Mouse (Mus musculus) limb, embryonic 11.5 days (tissue): Measurements from ENCODE around the gene Mrpl50. TPM values are rescaled to one million over a fixed set of nuclear protein-coding genes. Genes with fewer than 3 reads are reported as not detected.

Experiments
- ATAC-seq: fragments of 200-750 bp; cut with Nextera tagmentation; 2 replicates; pipeline ENCODE4 v1.8.0; 2017; ENCODE audit warnings: low read depth; ENCODE audit not compliant: insufficient number of reproducible peaks, low FRiP score, low TSS enrichment
- DNase-seq: peaks from one replicate; pipeline ENCODE4 v3.0.0-alpha.2; 2015; ENCODE audit warnings: low spot score
- H3K27ac ChIP-seq: fragments of 300-500 bp; sonication (generic); replicated peaks from 2 replicates; pipeline ENCODE4 v1.5.1; 2014; ENCODE audit warnings: low read depth, mild to moderate bottlenecking, low read length
- H3K27me3 ChIP-seq: fragments of 300-500 bp; sonication (generic); 2 replicates; pipeline ENCODE4 v1.6.1; 2014; ENCODE audit warnings: mild to moderate bottlenecking, low read length, mixed read lengths; ENCODE audit not compliant: control insufficient read depth, insufficient read depth
- H3K36me3 ChIP-seq: fragments of 300-500 bp; sonication (generic); 2 replicates; pipeline ENCODE4 v1.6.1; 2014; ENCODE audit warnings: mild to moderate bottlenecking, low read length, moderate library complexity, mixed read lengths; ENCODE audit not compliant: control insufficient read depth, insufficient read depth
- H3K4me1 ChIP-seq: fragments of 300-500 bp; sonication (generic); 2 replicates; pipeline ENCODE4 v1.6.1; 2014; ENCODE audit warnings: low read length, mixed read lengths; ENCODE audit not compliant: control insufficient read depth, insufficient read depth
- H3K4me2 ChIP-seq: fragments of 300-500 bp; sonication (generic); 2 replicates; pipeline ENCODE4 v1.6.1; 2014; ENCODE audit warnings: low read depth, mild to moderate bottlenecking, moderate library complexity; ENCODE audit not compliant: severe bottlenecking
- H3K4me3 ChIP-seq: fragments of 300-500 bp; sonication (generic); 2 replicates; pipeline ENCODE4 v1.5.1; 2014; ENCODE audit warnings: low read depth, low read length
- H3K9ac ChIP-seq: fragments of 300-500 bp; sonication (generic); 2 replicates; pipeline ENCODE4 v1.6.1; 2014; ENCODE audit warnings: mild to moderate bottlenecking, low read length
- H3K9me3 ChIP-seq: fragments of 300-500 bp; sonication (generic); 2 replicates; pipeline ENCODE4 v1.6.1; 2016; ENCODE audit warnings: low read length; ENCODE audit not compliant: control insufficient read depth
- WGBS: fragments of 180-500 bp; shearing (Covaris S2); extraction: QIAGEN DNeasy Blood & Tissue Kit; methylation state at CpG from one replicate; pipeline ENCODE4 v1.1.7; 2014; 5-methylcytosine and 5-hydroxymethylcytosine counted together
- polyA plus RNA-seq: library from polyadenylated mRNA; unstranded; fragments of >200 nt; fragmentation: Nextera tagmentation; extraction: Ambion mirVana; gene quantifications from 2 replicates; pipeline ENCODE4 v1.2.1, GENCODE M21; 2014

The Mrpl50 gene
- polyA plus RNA-seq, 1 experiment from 2014 or later, result 99.4 TPM

DNA sequence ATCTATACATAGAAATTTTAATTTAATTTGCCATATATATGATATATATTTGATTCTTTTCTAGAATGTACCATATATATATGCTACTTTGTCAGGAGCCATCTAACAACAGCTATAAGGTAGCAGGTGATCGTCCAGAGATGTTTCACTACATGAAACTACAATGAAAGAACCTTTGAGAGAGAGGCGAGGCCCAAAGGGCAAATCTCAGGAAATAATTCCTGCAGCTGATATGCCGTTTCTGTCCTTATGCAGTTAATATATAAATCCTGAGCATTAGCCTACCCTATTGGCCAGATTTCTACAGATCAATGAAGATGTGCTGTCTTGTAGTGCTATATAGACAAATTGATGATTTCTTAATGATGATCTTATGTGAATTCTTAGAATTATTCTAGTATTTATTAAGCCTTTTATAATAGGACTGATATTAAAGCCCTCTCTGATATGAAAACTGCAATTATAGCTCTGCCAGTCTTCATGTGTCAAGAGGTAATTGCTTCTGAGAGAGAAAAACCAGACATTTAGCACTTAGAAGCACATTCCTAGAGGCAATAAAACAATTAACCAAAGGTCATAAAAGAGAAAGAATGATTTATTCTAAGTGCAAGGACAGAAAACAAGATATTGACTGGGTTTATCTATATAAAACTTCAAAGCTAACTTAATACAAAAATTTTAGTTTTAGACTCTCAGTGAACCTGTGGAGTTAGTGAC lies 51.3 kb downstream of the Mrpl50 start:
- Histone ChIP-seq H3K4me2 (no peak overlapping the region), H3K9me3 (no peaks in the 10 kb centered on the region), H3K4me1 (no peaks in the 10 kb centered on the region), H3K4me3 (no peak overlapping the region), H3K9ac (no peak overlapping the region), H3K36me3 (no peaks in the 10 kb centered on the region), H3K27me3 (no peaks in the 10 kb centered on the region), H3K27ac (no peak overlapping the region)
- DNase-seq (no peak), ATAC-seq (no peak)
- 74% methylated on average over 3 of the region's 3 CpGs for WGBS

GRCm38 (mm10) chr4:49467360-49467759 lies 53.5 kb downstream of the Mrpl50 start:
- DNase-seq (no peak), ATAC-seq (no peak)
- no peak overlapping the region for H3K27ac ChIP-seq
- H3K4me3 ChIP-seq, result no peak overlapping the region
- no peak overlapping the region for H3K9ac ChIP-seq
- H3K4me1 ChIP-seq, result no peaks in the 10 kb centered on the region
- no peaks in the 10 kb centered on the region for H3K36me3 ChIP-seq
- no peaks in the 10 kb centered on the region for H3K27me3 ChIP-seq
- H3K9me3 ChIP-seq, result no peaks in the 10 kb centered on the region
- 94% methylated on average over 6 of the region's 6 CpGs for WGBS
- no peak overlapping the region for H3K4me2 ChIP-seq

Other genes with a start within 250 kb of the Mrpl50 start
- not detected in 2 replicates for gene Acnat2, start 112.9 kb downstream of the Mrpl50 start, polyA plus RNA-seq
- gene Acnat1, start 47.2 kb downstream of the Mrpl50 start, polyA plus RNA-seq, result not detected in 2 replicates
- 0.24 and 0.28 TPM in 2 replicates for gene Baat, start 14.5 kb downstream of the Mrpl50 start, polyA plus RNA-seq
- 12.1 and 14.6 TPM in 2 replicates for gene Zfp189, start 83 bp upstream of the Mrpl50 start, polyA plus RNA-seq
- gene Aldob, start 28.5 kb upstream of the Mrpl50 start, polyA plus RNA-seq, result 0.07 TPM in 1 of 2 replicates, not detected in the other
- 13.8 and 15.4 TPM in 2 replicates for gene Tmem246, start 76.8 kb upstream of the Mrpl50 start, polyA plus RNA-seq
- gene Rnf20, start 110.9 kb upstream of the Mrpl50 start, polyA plus RNA-seq, result 67.5 and 76.1 TPM in 2 replicates
- gene Ppp3r2, start 160.9 kb upstream of the Mrpl50 start, polyA plus RNA-seq, result 0.06 and 0.08 TPM in 2 replicates